Mouse (Mus musculus) CH12.LX (cell line): ENCODE data around the gene H2al1e. TPM values are rescaled to one million over a fixed set of nuclear protein-coding genes. Genes with fewer than 3 reads are reported as not detected.

Experiments
- DNase-seq: peaks from one replicate; pipeline ENCODE4 v3.0.0-alpha.2; 2013; ENCODE audit errors: extremely low read depth
- H3K27ac ChIP-seq: 2 replicates; pipeline ENCODE4 v1.5.1; 2012; ENCODE audit warnings: low read depth, mild to moderate bottlenecking, control low read depth, moderate library complexity; ENCODE audit not compliant: insufficient read depth
- H3K27me3 ChIP-seq: replicated peaks from 2 replicates; pipeline ENCODE3; 2012; ENCODE audit warnings: inconsistent platforms
- H3K36me3 ChIP-seq, 2 experiments: replicated peaks in 1 of 2; 2 replicates each; pipeline versions ENCODE3 to v1.6.1; 2012; ENCODE audit warnings: inconsistent platforms in 1 of 2, low read length in 1 of 2, mild to moderate bottlenecking in 1 of 2, mixed read lengths in 1 of 2, moderate library complexity in 1 of 2; ENCODE audit not compliant: control insufficient read depth in 1 of 2, insufficient read depth in 1 of 2
- H3K4me1 ChIP-seq, 2 experiments: 2 replicates each; pipeline ENCODE4 v1.6.1; 2012; ENCODE audit warnings: inconsistent platforms in 1 of 2, moderate library complexity in 1 of 2; ENCODE audit not compliant: insufficient read depth in 2 of 2, control insufficient read depth in 1 of 2
- H3K4me2 ChIP-seq: 2 replicates; pipeline ENCODE4 v1.6.1; 2012; ENCODE audit warnings: low read depth, mild to moderate bottlenecking, control low read depth; ENCODE audit not compliant: poor library complexity, insufficient read depth, severe bottlenecking
- H3K4me3 ChIP-seq, 3 experiments: fragments of 150-350 bp in 1 of 3; sonication (generic) in 1 of 3; replicated peaks in 1 of 3; 2 replicates each; pipeline versions ENCODE3 to v1.5.1; 2011 to 2012; ENCODE audit warnings: low read depth in 2 of 3, low read length in 2 of 3, mild to moderate bottlenecking in 2 of 3, moderate library complexity in 2 of 3, control low read depth in 1 of 3, improper control_type of control experiment in 1 of 3, inconsistent platforms in 1 of 3, mixed read lengths in 1 of 3; ENCODE audit not compliant: poor library complexity in 1 of 3
- H3K79me2 ChIP-seq: replicated peaks from 2 replicates; pipeline ENCODE4 v1.6.1; 2012; ENCODE audit warnings: mild to moderate bottlenecking, moderate library complexity; ENCODE audit not compliant: control insufficient read depth, poor library complexity, insufficient read depth, severe bottlenecking; ENCODE audit errors: extremely low read depth
- H3K9ac ChIP-seq: 2 replicates; pipeline ENCODE4 v1.6.1; 2012; ENCODE audit warnings: low read depth, mild to moderate bottlenecking, control low read depth, moderate library complexity; ENCODE audit not compliant: insufficient read depth
- H3K9me3 ChIP-seq: replicated peaks from 2 replicates; pipeline ENCODE3; 2012; ENCODE audit warnings: low read length, inconsistent platforms, mixed read lengths
- CHD1 ChIP-seq: IDR thresholded peaks from 2 replicates; pipeline ENCODE4 v1.6.1; 2012; ENCODE audit warnings: low read depth, low read length, improper control_type of control experiment, inconsistent platforms
- CHD2 ChIP-seq: IDR thresholded peaks from 2 replicates; pipeline ENCODE4 v1.6.1; 2011; ENCODE audit warnings: low read length, improper control_type of control experiment
- E2F4 ChIP-seq: IDR thresholded peaks from 2 replicates; pipeline ENCODE4 v1.6.1; 2011; ENCODE audit warnings: low read depth, low read length, improper control_type of control experiment; ENCODE audit not compliant: insufficient replicate concordance
- ELF1 ChIP-seq: IDR thresholded peaks from 2 replicates; pipeline ENCODE4 v1.6.1; 2014; ENCODE audit warnings: low read depth, mild to moderate bottlenecking, inconsistent platforms, low read length, improper control_type of control experiment
- EP300 ChIP-seq: IDR thresholded peaks from 2 replicates; pipeline ENCODE4 v1.6.1; 2011; ENCODE audit warnings: low read length, improper control_type of control experiment
- ETS1 ChIP-seq: conservative IDR thresholded peaks from 2 replicates; pipeline ENCODE4 v1.6.1; 2012; ENCODE audit warnings: low read depth, mild to moderate bottlenecking, inconsistent platforms, low read length, improper control_type of control experiment, moderate library complexity
- GABPA ChIP-seq: IDR thresholded peaks from 2 replicates; pipeline ENCODE4 v1.6.1; 2012; ENCODE audit warnings: low read depth, low read length, improper control_type of control experiment, inconsistent platforms; ENCODE audit not compliant: insufficient replicate concordance
- HCFC1 ChIP-seq: IDR thresholded peaks from 2 replicates; pipeline ENCODE4 v1.6.1; 2012; ENCODE audit warnings: low read depth, mild to moderate bottlenecking, inconsistent platforms, low read length, improper control_type of control experiment
- IRF4 ChIP-seq: IDR thresholded peaks from 2 replicates; pipeline ENCODE4 v1.6.1; 2014; ENCODE audit warnings: low read depth, mild to moderate bottlenecking, inconsistent platforms, low read length, improper control_type of control experiment
- JUN ChIP-seq: IDR thresholded peaks from 2 replicates; pipeline ENCODE4 v1.6.1; 2011; ENCODE audit warnings: low read depth, mild to moderate bottlenecking, low read length, improper control_type of control experiment, moderate library complexity; ENCODE audit not compliant: insufficient read depth
- KAT2A ChIP-seq: IDR thresholded peaks from 2 replicates; pipeline ENCODE4 v1.6.1; 2012; ENCODE audit warnings: low read length, improper control_type of control experiment, inconsistent platforms; ENCODE audit not compliant: insufficient replicate concordance
- MAFK ChIP-seq: IDR thresholded peaks from 2 replicates; pipeline ENCODE4 v1.6.1; 2011; ENCODE audit warnings: low read length, improper control_type of control experiment; ENCODE audit not compliant: insufficient replicate concordance
- MAX ChIP-seq: IDR thresholded peaks from 2 replicates; pipeline ENCODE4 v1.6.1; 2011; ENCODE audit warnings: low read length, improper control_type of control experiment
- MEF2A ChIP-seq: IDR thresholded peaks from 2 replicates; pipeline ENCODE4 v1.6.1; 2014; ENCODE audit warnings: low read depth, mild to moderate bottlenecking, inconsistent platforms, low read length, improper control_type of control experiment, borderline replicate concordance
- MXI1 ChIP-seq: IDR thresholded peaks from 2 replicates; pipeline ENCODE4 v1.6.1; 2011; ENCODE audit warnings: mild to moderate bottlenecking, low read depth, low read length, improper control_type of control experiment
- NELFE ChIP-seq: IDR thresholded peaks from 2 replicates; pipeline ENCODE4 v1.6.1; 2011; ENCODE audit warnings: low read depth, low read length, improper control_type of control experiment
- PAX5 ChIP-seq: IDR thresholded peaks from 2 replicates; pipeline ENCODE4 v1.6.1; 2012; ENCODE audit warnings: low read length, inconsistent platforms, mixed read lengths
- POLR2A ChIP-seq: IDR thresholded peaks from 2 replicates; pipeline ENCODE4 v1.6.1; 2011; ENCODE audit warnings: low read depth, mild to moderate bottlenecking, improper control_type of control experiment, low read length
- RAD21 ChIP-seq: IDR thresholded peaks from 2 replicates; pipeline ENCODE4 v1.6.1; 2011; ENCODE audit warnings: low read depth, mild to moderate bottlenecking, low read length, improper control_type of control experiment, moderate library complexity
- RCOR1 ChIP-seq: conservative IDR thresholded peaks from 2 replicates; pipeline ENCODE4 v1.6.1; 2012; ENCODE audit warnings: low read depth, mild to moderate bottlenecking, inconsistent platforms, low read length, improper control_type of control experiment
- SMC3 ChIP-seq: IDR thresholded peaks from 2 replicates; pipeline ENCODE4 v1.6.1; 2011; ENCODE audit warnings: low read depth, low read length, improper control_type of control experiment
- TBP ChIP-seq: conservative IDR thresholded peaks from 2 replicates; pipeline ENCODE4 v1.6.1; 2011; ENCODE audit warnings: low read depth, low read length, improper control_type of control experiment
- TCF12 ChIP-seq: IDR thresholded peaks from 2 replicates; pipeline ENCODE4 v1.6.1; 2014; ENCODE audit warnings: low read depth, mild to moderate bottlenecking, inconsistent platforms, low read length, improper control_type of control experiment
- ZC3H11A ChIP-seq: IDR thresholded peaks from 2 replicates; pipeline ENCODE4 v1.6.1; 2012; ENCODE audit warnings: low read depth, mild to moderate bottlenecking, inconsistent platforms, low read length, improper control_type of control experiment
- ZMIZ1 ChIP-seq: IDR thresholded peaks from 2 replicates; pipeline ENCODE4 v1.6.1; 2012; ENCODE audit warnings: low read depth, mild to moderate bottlenecking, inconsistent platforms, low read length, improper control_type of control experiment
- ZNF384 ChIP-seq: IDR thresholded peaks from 2 replicates; pipeline ENCODE4 v1.6.1; 2012; ENCODE audit warnings: low read depth, low read length, improper control_type of control experiment, inconsistent platforms
- dilution Hi-C: fragments of 300-500 bp; cut with MboI; formaldehyde crosslinking; loops from 2 replicates; pipeline ENCODE4 v1.14.3; 2020; ENCODE audit warnings: low sequenced_read_pairs; ENCODE audit not compliant: extremely low pct_unique_long_range_greater_than_20kb, extremely low pct_ligation_motif_present
- in situ Hi-C: fragments of 300-500 bp; cut with MboI; formaldehyde crosslinking; loops from 3 replicates; pipeline ENCODE4 v1.14.3; 2019; ENCODE audit warnings: low sequenced_read_pairs, low pct_ligation_motif_present, low pct_unique_long_range_greater_than_20kb, mixed read lengths
- polyA plus RNA-seq: library from polyadenylated mRNA; unstranded; fragments of >175 nt; gene quantifications from 2 replicates; pipeline ENCODE4 v1.2.1, GENCODE M21; 2012; ENCODE audit warnings: low read depth; ENCODE audit not compliant: insufficient read length
- total RNA-seq, 2 experiments: library from RNA; depleted of rRNA; stranded (reverse); fragments of 300-350 nt in 1 of 2; fragments of >200 nt in 1 of 2; gene quantifications; 2 replicates each; pipeline ENCODE4 v1.2.3; 2012 to 2014

The H2al1e gene
- total and polyA plus RNA-seq, 3 experiments = not detected

DNA sequence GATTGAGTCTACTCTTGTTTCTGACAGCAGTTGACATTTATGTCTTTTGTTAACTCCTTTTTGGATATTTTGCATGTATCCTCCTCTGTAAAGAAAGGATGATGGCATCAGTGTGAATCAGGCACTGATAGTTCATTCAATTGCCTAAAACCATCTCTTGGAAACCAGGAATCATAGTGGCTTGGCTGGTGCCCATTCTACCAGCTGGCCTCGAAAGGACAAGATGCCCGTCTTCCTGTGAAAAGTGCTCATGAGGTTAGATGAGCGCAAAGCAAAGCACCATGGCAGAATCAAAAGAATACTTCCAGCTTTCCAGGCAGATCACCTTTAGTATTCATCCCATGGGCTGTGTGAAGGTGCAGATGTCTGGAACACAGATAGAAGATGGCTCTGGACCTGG, 35.0 kb downstream of the H2al1e start:
- dilution Hi-C loops = no loop called here
- TF ChIP-seq CHD2 (no peak), TBP (no peak), MEF2A (no peak), SMC3 (no peak), JUN (no peak), ZC3H11A (no peak), EP300 (no peak), IRF4 (no peak), CHD1 (no peak), HCFC1 (no peak), POLR2A (no peak), ZMIZ1 (no peak), E2F4 (no peak), ETS1 (no peak), ZNF384 (no peak), MAFK (no peak), NELFE (no peak)
- Histone ChIP-seq H3K27me3 (no peaks in the 10 kb centered on the region), H3K4me2 (no peak overlapping the region), H3K9ac (no peak overlapping the region), H3K9me3 (no peaks in the 10 kb centered on the region), H3K4me1 (no peaks in the 10 kb centered on the region), H3K79me2 (no peaks in the 10 kb centered on the region), H3K36me3 (no peaks in the 10 kb centered on the region), H3K27ac (no peak overlapping the region), H3K4me3 (no peak overlapping the region)
- in situ Hi-C loops = no loop called here
- no peak for DNase-seq

GRCm38 (mm10) chrX:11360823-11361222, 49.1 kb downstream of the H2al1e start:
- H3K9ac ChIP-seq = no peak overlapping the region
- TF ChIP-seq PAX5 (no peak), MAX (no peak), ZNF384 (no peak), HCFC1 (no peak), RAD21 (no peak), EP300 (no peak), MEF2A (no peak), MXI1 (no peak), IRF4 (no peak), TCF12 (no peak), JUN (no peak), RCOR1 (no peak), POLR2A (no peak), GABPA (no peak), KAT2A (no peak), ELF1 (no peak)
- no peaks in the 10 kb centered on the region for H3K4me1 ChIP-seq
- in situ Hi-C loops = no loop called here
- no peak for DNase-seq
- H3K4me3 ChIP-seq = no peak overlapping the region
- no peak overlapping the region for H3K4me2 ChIP-seq
- H3K79me2 ChIP-seq = no peaks in the 10 kb centered on the region
- no peaks in the 10 kb centered on the region for H3K9me3 ChIP-seq
- H3K36me3 ChIP-seq = no peaks in the 10 kb centered on the region
- no peak overlapping the region for H3K27ac ChIP-seq
- dilution Hi-C loops = no loop called here
- no peaks in the 10 kb centered on the region for H3K27me3 ChIP-seq
